Mouse (Mus musculus) forebrain, embryonic 12.5 days (tissue): ENCODE results near the gene Ugt1a10. TPM values are rescaled to one million over a fixed set of nuclear protein-coding genes. Genes with fewer than 3 reads are reported as not detected.
"Not testable (repeated sequence)": the region's sequence is repeated elsewhere in the genome, so short reads cannot be mapped to it uniquely, and the experiment has no call there.

ENCODE experiments used
- ATAC-seq: fragments of 200-750 bp; cut with Nextera tagmentation; 2 replicates; pipeline ENCODE4 v1.8.0; 2017; ENCODE audit warnings: moderate TSS enrichment; ENCODE audit not compliant: low FRiP score
- H3K27ac ChIP-seq: fragments of 300-500 bp; sonication (generic); 2 replicates; pipeline ENCODE4 v1.5.1; 2016; ENCODE audit warnings: mild to moderate bottlenecking
- H3K27me3 ChIP-seq: fragments of 300-500 bp; sonication (generic); 2 replicates; pipeline ENCODE4 v1.6.1; 2016; ENCODE audit warnings: mild to moderate bottlenecking
- H3K36me3 ChIP-seq: fragments of 300-500 bp; sonication (generic); replicated peaks from 2 replicates; pipeline ENCODE4 v1.6.1; 2016; ENCODE audit warnings: mild to moderate bottlenecking
- H3K4me1 ChIP-seq: fragments of 300-500 bp; sonication (generic); 2 replicates; pipeline ENCODE4 v1.6.1; 2016
- H3K4me2 ChIP-seq: fragments of 300-500 bp; sonication (generic); 2 replicates; pipeline ENCODE4 v1.6.1; 2016; ENCODE audit warnings: mild to moderate bottlenecking, moderate library complexity
- H3K4me3 ChIP-seq: fragments of 300-500 bp; sonication (generic); replicated peaks from 2 replicates; pipeline ENCODE4 v1.5.1; 2016; ENCODE audit warnings: mild to moderate bottlenecking
- H3K9ac ChIP-seq: fragments of 300-500 bp; sonication (generic); 2 replicates; pipeline ENCODE4 v1.6.1; 2016; ENCODE audit warnings: mild to moderate bottlenecking
- H3K9me3 ChIP-seq: fragments of 300-500 bp; sonication (generic); 2 replicates; pipeline ENCODE4 v1.6.1; 2016
- WGBS: fragments of 180-500 bp; shearing (Covaris S2); methylation state at CpG from one replicate; pipeline ENCODE4 v1.1.7; 2016; 5-methylcytosine and 5-hydroxymethylcytosine counted together
- polyA plus RNA-seq: library from polyadenylated mRNA; unstranded; fragments of >200 nt; fragmentation: Nextera tagmentation; extraction: Ambion mirVana; gene quantifications from 2 replicates; pipeline ENCODE4 v1.2.1, GENCODE M21; 2016

Gene Ugt1a10
- polyA plus RNA-seq, 1 experiment from 2014 or later, result not detected

- not testable (repeated sequence) for H3K4me1 ChIP-seq, H3K27ac ChIP-seq, H3K9me3 ChIP-seq, ATAC-seq, H3K4me2 ChIP-seq, H3K27me3 ChIP-seq, H3K36me3 ChIP-seq, H3K4me3 ChIP-seq, H3K9ac ChIP-seq
- 82% methylated on average over 2 of the region's 2 CpGs for WGBS
These were observed 7.8 kb upstream of the Ugt1a10 start for GRCm38 (mm10) chr1:88047408-88047807.

GRCm38 (mm10) chr1:88066472-88067102, 11.4 kb downstream of the Ugt1a10 start:
- not testable (repeated sequence) for ATAC-seq, H3K4me2 ChIP-seq, H3K4me3 ChIP-seq, H3K27me3 ChIP-seq, H3K36me3 ChIP-seq, H3K9ac ChIP-seq, H3K9me3 ChIP-seq, H3K27ac ChIP-seq, H3K4me1 ChIP-seq
- WGBS, result 30% methylated on average over 1 of the region's 2 CpGs

- ATAC-seq, result no peak
- H3K9me3 ChIP-seq, result no peaks in the 10 kb centered on the region
- H3K36me3 ChIP-seq, result no peaks in the 10 kb centered on the region
- H3K9ac ChIP-seq, result no peak within 1 kb of the TSS
- no peak within 1 kb of the TSS for H3K4me2 ChIP-seq
- no peaks in the 10 kb centered on the region for H3K4me1 ChIP-seq
- H3K27ac ChIP-seq, result no peak within 1 kb of the TSS
- H3K27me3 ChIP-seq, result no peaks in the 10 kb centered on the region
- WGBS, result 85% methylated on average over 2 of the region's 2 CpGs
- no peak within 1 kb of the TSS for H3K4me3 ChIP-seq
These were observed 15.3 kb downstream of the Ugt1a10 start, which contains the start of gene Ugt1a9 for GRCm38 (mm10) chr1:88070495-88070894. Ugt1a9 (plus strand) TSS chr1:88070800.

- Histone ChIP-seq H3K9me3 (no peaks in the 10 kb centered on the region), H3K36me3 (no peaks in the 10 kb centered on the region), H3K4me2 (no peak overlapping the region), H3K27ac (no peak overlapping the region), H3K4me3 (no peak overlapping the region), H3K4me1 (no peaks in the 10 kb centered on the region), H3K27me3 (no peaks in the 10 kb centered on the region), H3K9ac (no peak overlapping the region)
- 87% methylated on average over 4 of the region's 4 CpGs for WGBS
- no peak for ATAC-seq
These were observed 15.7 kb downstream of the Ugt1a10 start for GRCm38 (mm10) chr1:88070902-88071301.

GRCm38 (mm10) chr1:88074471-88074870, 19.3 kb downstream of the Ugt1a10 start:
- Histone ChIP-seq H3K27me3 (no peaks in the 10 kb centered on the region), H3K4me1 (no peaks in the 10 kb centered on the region), H3K9me3 (no peaks in the 10 kb centered on the region), H3K4me3 (no peak overlapping the region), H3K4me2 (no peak overlapping the region), H3K9ac (no peak overlapping the region), H3K27ac (no peak overlapping the region), H3K36me3 (no peaks in the 10 kb centered on the region)
- WGBS, result 91% methylated on average over 2 of the region's 2 CpGs
- no peak for ATAC-seq

GRCm38 (mm10) chr1:88077128-88077527, 21.9 kb downstream of the Ugt1a10 start:
- Histone ChIP-seq H3K4me3 (no peak overlapping the region), H3K9ac (no peak overlapping the region), H3K36me3 (no peaks in the 10 kb centered on the region), H3K27ac (no peak overlapping the region), H3K9me3 (no peaks in the 10 kb centered on the region), H3K4me2 (no peak overlapping the region), H3K4me1 (no peaks in the 10 kb centered on the region), H3K27me3 (no peaks in the 10 kb centered on the region)
- 81% methylated on average over 1 of the region's 1 CpGs for WGBS
- ATAC-seq, result no peak

GRCm38 (mm10) chr1:88081670-88082069, 26.5 kb downstream of the Ugt1a10 start:
- H3K36me3 ChIP-seq, result no peaks in the 10 kb centered on the region
- no peak overlapping the region for H3K27ac ChIP-seq
- H3K9me3 ChIP-seq, result no peaks in the 10 kb centered on the region
- no peak overlapping the region for H3K4me2 ChIP-seq
- no peak overlapping the region for H3K9ac ChIP-seq
- no peak overlapping the region for H3K4me3 ChIP-seq
- no peak for ATAC-seq
- H3K4me1 ChIP-seq, result no peaks in the 10 kb centered on the region
- no peaks in the 10 kb centered on the region for H3K27me3 ChIP-seq
- WGBS, result 95% methylated on average over 1 of the region's 1 CpGs

GRCm38 (mm10) chr1:88086125-88086524, 30.9 kb downstream of the Ugt1a10 start:
- Histone ChIP-seq H3K36me3 (no peaks in the 10 kb centered on the region), H3K4me1 (no peaks in the 10 kb centered on the region), H3K9me3 (no peaks in the 10 kb centered on the region), H3K9ac (no peak overlapping the region), H3K4me3 (no peak overlapping the region), H3K27ac (no peak overlapping the region), H3K4me2 (no peak overlapping the region), H3K27me3 (no peaks in the 10 kb centered on the region)
- no peak for ATAC-seq
- 81% methylated on average over 1 of the region's 1 CpGs for WGBS

GRCm38 (mm10) chr1:88087513-88087912, 32.3 kb downstream of the Ugt1a10 start, which contains the start of gene Ugt1a8:
Ugt1a8 (plus strand) TSS chr1:88087813.
- no peaks in the 10 kb centered on the region for H3K9me3 ChIP-seq
- no peaks in the 10 kb centered on the region for H3K36me3 ChIP-seq
- no peaks in the 10 kb centered on the region for H3K27me3 ChIP-seq
- no peak for ATAC-seq
- 84% methylated on average over 3 of the region's 3 CpGs for WGBS
- H3K4me2 ChIP-seq, result no peak within 1 kb of the TSS
- H3K9ac ChIP-seq, result no peak within 1 kb of the TSS
- H3K4me1 ChIP-seq, result no peaks in the 10 kb centered on the region
- H3K4me3 ChIP-seq, result no peak within 1 kb of the TSS
- no peak within 1 kb of the TSS for H3K27ac ChIP-seq

- H3K36me3 ChIP-seq, result no peaks in the 10 kb centered on the region
These were observed 37.2 kb downstream of the Ugt1a10 start for GRCm38 (mm10) chr1:88092341-88092740.

GRCm38 (mm10) chr1:88094270-88094676, 39.1 kb downstream of the Ugt1a10 start:
- not testable (repeated sequence) for H3K4me3 ChIP-seq, H3K9ac ChIP-seq, H3K9me3 ChIP-seq, ATAC-seq, H3K4me2 ChIP-seq, H3K27me3 ChIP-seq, H3K27ac ChIP-seq, H3K36me3 ChIP-seq, H3K4me1 ChIP-seq
- 88% methylated on average over 3 of the region's 3 CpGs for WGBS

More at GRCm38 (mm10) chr1:88092341-88092740, 37.2 kb downstream of the Ugt1a10 start:
- H3K4me1 ChIP-seq, result no peaks in the 10 kb centered on the region
- H3K4me2 ChIP-seq, result no peak overlapping the region
- H3K27ac ChIP-seq, result no peak overlapping the region
- H3K27me3 ChIP-seq, result no peaks in the 10 kb centered on the region
- no peaks in the 10 kb centered on the region for H3K9me3 ChIP-seq
- no peak overlapping the region for H3K9ac ChIP-seq
- ATAC-seq, result no peak
- no peak overlapping the region for H3K4me3 ChIP-seq

- no peak for ATAC-seq
- Histone ChIP-seq H3K4me1 (no peaks in the 10 kb centered on the region), H3K9me3 (no peaks in the 10 kb centered on the region), H3K4me3 (no peak within 1 kb of the TSS), H3K9ac (no peak within 1 kb of the TSS), H3K27me3 (no peaks in the 10 kb centered on the region), H3K4me2 (no peak within 1 kb of the TSS), H3K27ac (no peak within 1 kb of the TSS), H3K36me3 (no peaks in the 10 kb centered on the region)
- 68% methylated on average over 10 of the region's 10 CpGs for WGBS
These were observed 39.8 kb downstream of the Ugt1a10 start, which contains the start of gene Ugt1a7c for GRCm38 (mm10) chr1:88094941-88095492. Ugt1a7c (plus strand) TSS chr1:88095062.

- not testable (repeated sequence) for H3K27me3 ChIP-seq, H3K9ac ChIP-seq, ATAC-seq, H3K4me1 ChIP-seq, H3K36me3 ChIP-seq, H3K4me3 ChIP-seq, H3K27ac ChIP-seq, H3K9me3 ChIP-seq, H3K4me2 ChIP-seq
- WGBS, result 92% methylated on average over 3 of the region's 3 CpGs
These were observed 43.4 kb downstream of the Ugt1a10 start for GRCm38 (mm10) chr1:88098546-88098945.
